Mouse (Mus musculus): Measurements from ENCODE around the gene Rprd1b. TPM values are rescaled to one million over a fixed set of nuclear protein-coding genes. Genes with fewer than 3 reads are reported as not detected.

Rprd1b gene
- polyA plus RNA-seq, 1 experiment from 2014 or later = 54.0 TPM

DNA sequence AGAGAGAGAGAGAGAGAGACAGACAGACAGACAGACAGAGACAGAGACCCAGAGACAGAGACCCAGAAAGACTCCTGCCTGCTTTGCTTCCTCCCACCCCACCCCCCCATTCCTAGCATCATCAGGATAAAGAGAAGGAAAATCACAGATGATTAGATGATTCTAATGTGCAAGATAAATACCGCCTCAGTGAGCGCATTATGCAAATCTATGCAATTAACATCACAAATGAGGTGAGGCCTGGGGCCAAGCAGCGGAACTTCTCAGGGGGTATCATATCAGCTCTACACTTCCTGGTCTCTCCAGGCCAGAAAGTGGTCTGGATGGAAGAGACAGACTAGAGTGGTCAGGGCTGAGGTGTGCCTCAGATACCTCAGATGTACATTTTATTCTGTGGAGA is 149.3 kb downstream of the Rprd1b start:
- Histone ChIP-seq H3K4me1 (peaks cover 29% of the 10 kb centered on the region), H3K9me3 (no peaks in the 10 kb centered on the region), H3K27me3 (replicated peaks; ENCODE audit: low read depth, poor library complexity, severe bottlenecking) (0 out of 2 replicates have a peak, but pooled peaks cover 10% of the 10 kb centered on the region), H3K36me3 (replicated peaks) (no peaks in the 10 kb centered on the region), H3K27ac (replicated peaks) (no peak overlapping the region), H3K4me3 (no peak overlapping the region)
- 52% methylated on average over 3 of the region's 3 CpGs for WGBS
- DNase-seq (ENCODE audit: low spot score) = no peak

DNA sequence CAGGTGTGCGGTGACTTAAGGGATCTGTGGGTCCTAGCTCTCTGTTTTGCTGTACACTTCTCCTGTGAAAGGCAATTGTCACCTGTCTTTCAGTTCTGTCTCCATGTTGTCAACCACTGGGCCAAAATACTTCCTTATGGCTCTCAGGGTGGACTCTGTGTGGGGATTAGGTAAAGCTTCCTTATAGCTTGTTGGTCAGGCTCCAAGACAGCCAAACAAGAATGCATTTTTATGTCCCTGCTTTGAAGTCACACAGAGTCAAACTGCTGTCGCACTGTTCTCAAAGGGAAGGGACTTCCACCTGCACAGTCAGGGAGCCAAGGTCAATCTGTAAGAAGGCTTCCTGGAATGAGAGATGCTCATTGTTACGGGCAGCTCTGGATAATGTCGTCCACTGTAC is 149.8 kb downstream of the Rprd1b start:
- H3K9me3 ChIP-seq = no peaks in the 10 kb centered on the region
- DNase-seq (ENCODE audit: low spot score) = no peak
- H3K4me1 ChIP-seq = peaks cover 29% of the 10 kb centered on the region
- 78% methylated on average over 4 of the region's 4 CpGs for WGBS
- H3K27ac ChIP-seq (replicated peaks) = no peak overlapping the region
- H3K4me3 ChIP-seq = no peak overlapping the region
- H3K27me3 ChIP-seq (replicated peaks; ENCODE audit: low read depth, poor library complexity, severe bottlenecking) = 0 out of 2 replicates have a peak, but pooled peaks cover 10% of the 10 kb centered on the region
- H3K36me3 ChIP-seq (replicated peaks) = no peaks in the 10 kb centered on the region

DNA sequence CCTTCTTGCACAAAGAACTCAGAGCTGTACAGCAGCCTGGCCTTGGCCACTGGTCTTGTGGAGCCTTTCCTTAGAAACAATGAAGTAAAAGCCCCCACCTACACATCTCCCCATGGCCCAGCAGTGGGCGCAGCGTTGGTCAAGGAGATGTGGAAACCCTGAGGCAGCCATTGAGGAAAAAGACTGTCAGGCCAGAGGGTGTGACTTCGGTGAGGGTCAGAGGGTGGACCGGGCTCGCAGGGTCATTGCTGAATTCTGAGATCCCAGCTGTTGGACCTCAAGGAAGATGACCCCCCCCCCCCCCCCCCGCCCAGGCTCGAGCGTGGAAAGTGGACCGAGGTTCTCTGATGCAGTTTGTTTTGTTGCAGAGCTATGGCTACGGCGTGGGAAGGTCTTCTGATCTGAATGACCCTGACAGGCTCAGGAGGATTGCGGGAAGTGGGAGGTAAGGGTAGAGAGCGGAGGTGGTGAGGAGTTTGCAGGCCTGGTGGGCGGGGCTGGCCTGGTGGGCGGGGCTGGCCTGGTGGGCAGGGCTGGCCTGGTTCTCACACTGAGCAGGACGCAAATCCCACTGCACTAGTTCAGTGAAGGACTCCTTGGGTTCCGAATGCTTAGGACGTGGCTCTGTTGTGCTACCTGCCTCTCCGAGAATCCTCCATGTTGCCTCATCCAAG is 150.5 kb downstream of the Rprd1b start:
- H3K4me1 ChIP-seq = peaks cover 29% of the 10 kb centered on the region
- 0 out of 2 replicates have a peak, but pooled peaks cover 10% of the 10 kb centered on the region for H3K27me3 ChIP-seq (replicated peaks; ENCODE audit: low read depth, poor library complexity, severe bottlenecking)
- peak; percentile 89 for DNase-seq (ENCODE audit: low spot score)
- H3K4me3 ChIP-seq = peak overlapping the region; percentile 55
- no peaks in the 10 kb centered on the region for H3K9me3 ChIP-seq
- peak overlapping the region; percentile 62 for H3K27ac ChIP-seq (replicated peaks)
- 9% methylated on average over 19 of the region's 19 CpGs for WGBS
- H3K36me3 ChIP-seq (replicated peaks) = no peaks in the 10 kb centered on the region

GRCm38 (mm10) chr2:158179370-158180111 is 151.2 kb downstream of the Rprd1b start:
- 0 out of 2 replicates have a peak, but pooled peaks cover 10% of the 10 kb centered on the region for H3K27me3 ChIP-seq (replicated peaks; ENCODE audit: low read depth, poor library complexity, severe bottlenecking)
- H3K36me3 ChIP-seq (replicated peaks) = no peaks in the 10 kb centered on the region
- H3K4me1 ChIP-seq = peaks cover 29% of the 10 kb centered on the region
- no peak for DNase-seq (ENCODE audit: low spot score)
- H3K27ac ChIP-seq (replicated peaks) = peak overlapping the region; percentile 62; the same call in 1 of the 2 replicates
- no peaks in the 10 kb centered on the region for H3K9me3 ChIP-seq
- 24% methylated on average over 18 of the region's 18 CpGs for WGBS
- H3K4me3 ChIP-seq = peak overlapping the region; percentile 55

DNA sequence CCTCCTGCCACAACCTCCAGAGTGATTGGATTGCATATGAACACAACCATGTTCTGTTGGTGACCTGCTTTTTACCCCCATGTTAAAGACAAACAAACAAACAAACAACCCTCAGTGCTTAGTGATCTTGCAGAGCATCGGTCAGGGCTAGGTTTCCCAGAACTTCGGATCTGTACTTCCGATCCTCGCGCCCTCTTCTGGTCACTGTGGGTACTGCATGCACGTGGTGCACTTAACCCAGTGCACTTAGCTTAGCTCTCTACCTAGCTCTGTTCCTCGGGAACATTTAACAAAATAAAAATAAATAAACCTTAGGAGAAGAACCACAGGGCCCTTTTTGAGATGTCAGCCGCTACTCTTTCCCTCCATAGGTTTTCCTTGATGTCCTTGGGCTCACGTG is 152.5 kb downstream of the Rprd1b start:
- DNase-seq (ENCODE audit: low spot score) = peak; percentile 76
- Histone ChIP-seq H3K27me3 (replicated peaks; ENCODE audit: low read depth, poor library complexity, severe bottlenecking) (0 out of 2 replicates have a peak, but pooled peaks cover 10% of the 10 kb centered on the region), H3K27ac (replicated peaks) (no peak overlapping the region), H3K36me3 (replicated peaks) (no peaks in the 10 kb centered on the region), H3K9me3 (no peaks in the 10 kb centered on the region), H3K4me3 (no peak overlapping the region), H3K4me1 (peaks cover 24% of the 10 kb centered on the region)
- WGBS = 43% methylated on average over 9 of the region's 9 CpGs

Other genes starting within 250 kb of the Rprd1b start
- 0.21 and 0.46 TPM in 2 replicates for gene Vstm2l, start 113.8 kb upstream of the Rprd1b start, polyA plus RNA-seq (2016; fragmentation: Nextera tagmentation; extraction: Ambion mirVana)
- gene Tti1, start 64 bp upstream of the Rprd1b start, polyA plus RNA-seq (2016; fragmentation: Nextera tagmentation; extraction: Ambion mirVana) = 37.8 and 39.2 TPM in 2 replicates
- gene Tgm2, start 117.9 kb downstream of the Rprd1b start, polyA plus RNA-seq (2016; fragmentation: Nextera tagmentation; extraction: Ambion mirVana) = 6.4 and 7.8 TPM in 2 replicates
- gene D630003M21Rik, start 200.7 kb downstream of the Rprd1b start, polyA plus RNA-seq (2016; fragmentation: Nextera tagmentation; extraction: Ambion mirVana) = 3.1 TPM in 2 replicates
- not detected in 2 replicates for gene Bpi, start 229.6 kb downstream of the Rprd1b start, polyA plus RNA-seq (2016; fragmentation: Nextera tagmentation; extraction: Ambion mirVana)

Data from embryonic facial prominence, embryonic 10.5 days (tissue).